Mouse (Mus musculus) stomach, embryonic 16.5 days (tissue): Measurements from ENCODE around the gene Plekhg1. TPM values are rescaled to one million over a fixed set of nuclear protein-coding genes. Genes with fewer than 3 reads are reported as not detected.

Experiments used
- ATAC-seq: fragments of 200-750 bp; cut with Nextera tagmentation; 2 replicates; pipeline ENCODE4 v1.8.0; 2017; ENCODE audit warnings: moderate number of reproducible peaks, moderate TSS enrichment; ENCODE audit not compliant: insufficient read depth, low FRiP score
- H3K27ac ChIP-seq: fragments of 300-500 bp; sonication (generic); 2 replicates; pipeline ENCODE4 v1.5.1; 2014; ENCODE audit warnings: low read length
- H3K27me3 ChIP-seq: fragments of 300-500 bp; sonication (generic); 2 replicates; pipeline ENCODE4 v1.6.1; 2014; ENCODE audit warnings: low read length, control low read depth, mixed read lengths; ENCODE audit not compliant: control insufficient read depth, insufficient read depth
- H3K36me3 ChIP-seq: fragments of 300-500 bp; sonication (generic); 2 replicates; pipeline ENCODE4 v1.6.1; 2014; ENCODE audit warnings: low read length; ENCODE audit not compliant: control insufficient read depth, insufficient read depth
- H3K4me1 ChIP-seq: fragments of 300-500 bp; sonication (generic); 2 replicates; pipeline ENCODE4 v1.6.1; 2014; ENCODE audit warnings: low read length, control low read depth, mixed read lengths; ENCODE audit not compliant: control insufficient read depth, insufficient read depth
- H3K4me2 ChIP-seq: fragments of 300-500 bp; sonication (generic); 2 replicates; pipeline ENCODE4 v1.6.1; 2014; ENCODE audit warnings: low read depth, low read length, mixed read lengths
- H3K4me3 ChIP-seq: fragments of 300-500 bp; sonication (generic); replicated peaks from 2 replicates; pipeline ENCODE4 v1.5.1; 2014; ENCODE audit warnings: mild to moderate bottlenecking, low read length
- H3K9ac ChIP-seq: fragments of 300-500 bp; sonication (generic); 2 replicates; pipeline ENCODE4 v1.6.1; 2014; ENCODE audit warnings: low read length
- H3K9me3 ChIP-seq: fragments of 300-500 bp; sonication (generic); replicated peaks from 2 replicates; pipeline ENCODE4 v1.6.1; 2016; ENCODE audit warnings: low read length, control low read depth; ENCODE audit not compliant: control insufficient read depth
- WGBS: fragments of 180-500 bp; shearing (Covaris S2); extraction: QIAGEN DNeasy Blood & Tissue Kit; methylation state at CpG from one replicate; pipeline ENCODE4 v1.1.7; 2014; 5-methylcytosine and 5-hydroxymethylcytosine counted together
- polyA plus RNA-seq: library from polyadenylated mRNA; unstranded; fragments of >200 nt; fragmentation: Nextera tagmentation; extraction: Ambion mirVana; gene quantifications from 2 replicates; pipeline ENCODE4 v1.2.1, GENCODE M21; 2015

Gene Plekhg1
- polyA plus RNA-seq, 1 experiment from 2014 or later: 14.0 TPM

DNA sequence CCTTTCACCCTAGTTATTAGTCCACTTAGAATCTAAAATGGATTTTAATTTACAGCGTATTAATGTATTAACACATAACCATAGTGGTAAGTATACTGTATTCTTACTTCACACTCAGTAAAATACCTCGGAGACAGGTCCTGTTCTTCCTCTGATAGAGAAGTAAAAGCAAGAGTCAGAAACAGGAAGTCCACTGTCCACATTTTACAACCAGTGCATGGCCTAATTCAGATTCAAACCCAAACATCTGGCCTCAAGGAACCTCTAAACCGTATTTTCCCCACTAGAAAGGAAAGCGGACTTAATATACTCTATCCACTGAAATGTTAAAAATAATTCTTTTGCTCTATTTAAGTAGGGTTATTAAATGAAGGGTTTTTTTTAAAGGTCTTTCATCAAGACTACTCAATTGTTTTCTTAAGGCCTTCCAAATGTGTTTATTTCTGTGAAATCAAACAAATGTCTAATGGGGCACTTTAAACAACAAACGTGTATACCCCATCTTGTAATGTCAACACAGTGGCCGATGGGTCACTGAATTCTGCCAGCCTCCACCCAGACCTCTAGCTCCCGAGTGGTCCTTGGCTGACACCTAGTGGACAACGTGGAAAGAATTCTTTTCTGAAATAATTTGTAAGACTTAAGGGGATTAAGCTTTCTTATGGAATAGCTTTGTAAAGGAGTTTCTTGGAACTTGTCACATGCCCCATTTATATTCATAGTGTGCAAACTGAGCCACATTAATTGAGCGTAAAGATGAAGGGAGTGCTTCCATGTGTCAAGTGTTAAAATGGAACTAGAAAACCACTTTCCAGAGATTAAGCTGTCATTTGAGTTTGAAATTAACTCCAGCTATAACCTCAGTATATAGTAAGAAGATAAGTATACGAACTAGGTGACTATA lies 203.6 kb downstream of the Plekhg1 start:
- no peak for ATAC-seq
- H3K36me3 ChIP-seq: no peaks in the 10 kb centered on the region

DNA sequence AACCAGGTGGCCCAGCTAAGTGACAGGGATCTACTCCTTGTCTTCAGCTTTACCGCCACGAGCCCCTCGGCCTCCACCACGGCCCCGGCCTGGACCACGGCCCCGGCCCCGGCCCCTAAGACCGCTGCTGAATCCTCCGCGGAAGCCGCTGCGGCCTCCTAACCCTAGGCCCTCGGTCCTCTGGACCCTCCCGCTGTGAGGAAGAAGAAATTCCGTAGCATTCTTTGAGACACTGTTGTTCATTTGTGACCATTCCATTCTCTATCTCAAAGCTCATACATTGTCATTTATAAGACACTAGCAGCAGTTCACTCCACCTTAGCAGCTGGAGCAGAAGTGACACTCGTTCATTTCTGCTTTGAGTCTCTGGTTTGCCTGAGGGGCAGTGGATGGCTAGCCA lies 206.7 kb downstream of the Plekhg1 start:
- Histone ChIP-seq H3K9ac (no peak overlapping the region), H3K36me3 (no peaks in the 10 kb centered on the region; the same call in 1 of the 2 replicates), H3K27ac (no peak overlapping the region), H3K9me3 (no peaks in the 10 kb centered on the region), H3K27me3 (no peaks in the 10 kb centered on the region), H3K4me3 (no peak overlapping the region), H3K4me1 (peaks cover 6% of the 10 kb centered on the region; the same call in 1 of the 2 replicates), H3K4me2 (no peak overlapping the region)
- ATAC-seq: no peak
- 93% methylated on average over 17 of the region's 17 CpGs for WGBS

More for the DNA sequence above, 203.6 kb downstream of the Plekhg1 start:
- Histone ChIP-seq H3K27ac (no peak overlapping the region), H3K27me3 (no peaks in the 10 kb centered on the region), H3K4me3 (no peak overlapping the region), H3K4me1 (peaks cover 12% of the 10 kb centered on the region; the same call in 1 of the 2 replicates), H3K9me3 (no peaks in the 10 kb centered on the region), H3K9ac (no peak overlapping the region), H3K4me2 (no peak overlapping the region)
- WGBS: 28% methylated on average over 10 of the region's 10 CpGs

DNA sequence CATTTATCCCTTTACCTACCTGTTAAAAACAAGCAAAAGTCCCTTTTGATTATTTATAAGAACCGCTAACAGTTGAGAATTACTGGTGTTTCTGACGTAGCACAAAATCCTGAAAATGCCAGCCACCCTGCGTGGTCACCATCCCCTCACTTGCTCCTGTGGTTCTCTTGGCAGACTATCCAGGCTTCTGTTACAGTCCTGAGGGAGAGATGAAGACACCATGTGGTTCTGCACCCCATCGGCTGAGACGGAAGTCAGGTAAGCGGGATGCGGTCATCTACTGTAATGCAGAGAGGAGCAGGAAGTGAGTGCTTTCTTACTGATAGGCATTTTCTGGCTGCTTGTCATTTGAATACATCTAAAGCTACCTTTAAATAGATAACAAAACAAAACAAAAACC lies 207.2 kb downstream of the Plekhg1 start:
- H3K9me3 ChIP-seq: no peaks in the 10 kb centered on the region
- 93% methylated on average over 7 of the region's 7 CpGs for WGBS
- H3K4me2 ChIP-seq: no peak overlapping the region
- no peak overlapping the region for H3K27ac ChIP-seq
- no peak for ATAC-seq
- H3K27me3 ChIP-seq: no peaks in the 10 kb centered on the region
- H3K4me1 ChIP-seq: 0 out of 2 replicates have a peak, but pooled peaks cover 3% of the 10 kb centered on the region
- no peak overlapping the region for H3K9ac ChIP-seq
- H3K4me3 ChIP-seq: no peak overlapping the region
- no peaks in the 10 kb centered on the region; the same call in 1 of the 2 replicates for H3K36me3 ChIP-seq

DNA sequence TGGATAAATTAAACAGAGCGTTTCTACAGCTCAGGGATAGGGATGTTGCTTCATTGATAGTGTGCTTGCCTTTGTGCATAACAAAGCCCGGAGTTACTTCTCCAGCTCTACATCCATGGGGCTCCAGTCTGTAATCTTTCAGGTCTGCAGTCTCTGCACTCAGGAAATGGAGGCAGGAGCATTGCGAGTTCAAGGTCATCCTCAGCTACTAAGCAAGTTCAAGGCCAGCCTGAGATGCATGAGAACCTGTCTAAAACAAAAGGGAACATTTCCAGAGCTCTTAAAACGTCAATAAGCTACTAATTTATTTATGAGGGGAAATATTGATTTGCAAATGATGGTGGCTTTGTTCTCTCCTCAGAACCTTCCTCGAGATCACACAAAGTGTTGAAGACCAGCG lies 209.1 kb downstream of the Plekhg1 start:
- H3K27me3 ChIP-seq: no peaks in the 10 kb centered on the region
- 82% methylated on average over 6 of the region's 6 CpGs for WGBS
- H3K9me3 ChIP-seq: no peaks in the 10 kb centered on the region
- H3K27ac ChIP-seq: no peak overlapping the region
- H3K4me2 ChIP-seq: no peak overlapping the region
- no peaks in the 10 kb centered on the region; the same call in 1 of the 2 replicates for H3K36me3 ChIP-seq
- ATAC-seq: no peak
- H3K4me1 ChIP-seq: no peaks in the 10 kb centered on the region
- no peak overlapping the region for H3K4me3 ChIP-seq
- H3K9ac ChIP-seq: no peak overlapping the region

DNA sequence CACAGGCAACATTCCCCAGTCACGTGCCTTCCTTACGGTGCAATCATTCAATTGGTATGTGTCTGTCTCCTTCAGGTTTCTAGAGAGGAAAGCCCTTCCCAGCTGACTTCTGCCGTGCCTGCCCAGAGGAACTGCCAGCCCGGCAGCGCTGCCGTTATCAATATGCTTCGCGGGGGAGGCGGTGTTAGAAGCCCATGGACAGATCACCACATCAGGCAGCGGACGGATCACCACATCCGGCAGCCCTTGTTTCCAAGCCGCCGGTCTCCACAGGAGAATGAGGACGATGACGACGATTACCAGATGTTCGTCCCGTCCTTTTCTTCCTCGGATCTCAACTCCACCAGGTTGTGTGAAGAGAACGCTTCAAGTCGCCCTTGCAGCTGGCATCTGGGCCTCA lies 216.3 kb downstream of the Plekhg1 start:
- Histone ChIP-seq H3K9ac (no peak overlapping the region), H3K4me2 (no peak overlapping the region), H3K4me1 (no peaks in the 10 kb centered on the region), H3K36me3 (peaks cover 5% of the 10 kb centered on the region), H3K27ac (no peak overlapping the region), H3K9me3 (no peaks in the 10 kb centered on the region), H3K4me3 (no peak overlapping the region), H3K27me3 (no peaks in the 10 kb centered on the region)
- 86% methylated on average over 22 of the region's 22 CpGs for WGBS
- no peak for ATAC-seq

DNA sequence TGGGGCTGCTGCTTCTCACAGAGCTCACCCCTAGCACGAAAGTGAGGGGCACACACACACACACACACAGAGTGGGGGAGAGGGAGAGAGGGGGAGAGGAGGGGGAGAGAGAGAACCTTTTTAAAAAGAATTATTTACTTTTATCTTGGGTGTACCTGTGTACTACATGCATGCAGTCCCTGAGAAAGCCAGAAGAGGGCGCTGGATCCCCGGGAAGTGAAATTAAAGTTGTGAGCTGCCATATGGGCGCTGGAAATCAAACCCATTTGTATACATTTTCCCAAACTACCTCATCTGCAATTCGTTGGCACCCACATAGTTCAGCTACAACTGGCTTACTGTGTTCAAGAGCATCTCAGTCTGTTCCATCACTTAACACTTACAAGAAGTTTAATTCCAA lies 218.4 kb downstream of the Plekhg1 start:
- Histone ChIP-seq H3K4me1 (no peaks in the 10 kb centered on the region), H3K27ac (no peak overlapping the region), H3K27me3 (no peaks in the 10 kb centered on the region), H3K9ac (no peak overlapping the region), H3K9me3 (no peaks in the 10 kb centered on the region), H3K36me3 (peaks cover 5% of the 10 kb centered on the region), H3K4me3 (no peak overlapping the region), H3K4me2 (no peak overlapping the region)
- ATAC-seq: no peak
- WGBS: 79% methylated on average over 5 of the region's 5 CpGs

DNA sequence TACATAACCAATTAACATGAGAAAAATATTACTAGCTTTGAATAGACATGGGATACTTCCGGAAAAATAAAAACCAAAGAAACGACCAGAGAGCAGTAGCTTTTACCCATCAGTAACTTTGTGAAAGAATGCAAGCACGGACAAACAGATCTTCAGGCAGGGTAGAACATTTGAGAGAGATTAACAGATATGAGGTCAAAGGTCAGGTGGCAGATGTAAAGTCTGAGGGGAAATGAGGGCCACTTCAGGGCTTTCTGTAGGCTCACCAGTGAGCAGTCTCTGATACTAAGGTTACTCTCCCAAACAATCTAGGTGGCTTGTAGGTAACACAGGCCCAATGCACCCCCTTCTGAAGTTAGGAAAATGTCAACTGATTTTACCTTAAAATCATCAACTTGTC lies 228.9 kb downstream of the Plekhg1 start:
- ATAC-seq: no peak
- Histone ChIP-seq H3K4me3 (no peak overlapping the region), H3K9me3 (no peaks in the 10 kb centered on the region), H3K27me3 (no peaks in the 10 kb centered on the region), H3K9ac (no peak overlapping the region), H3K36me3 (no peaks in the 10 kb centered on the region), H3K4me2 (no peak overlapping the region), H3K27ac (no peak overlapping the region), H3K4me1 (peaks cover 9% of the 10 kb centered on the region; the same call in 1 of the 2 replicates)
- WGBS: 36% methylated on average over 3 of the region's 3 CpGs

DNA sequence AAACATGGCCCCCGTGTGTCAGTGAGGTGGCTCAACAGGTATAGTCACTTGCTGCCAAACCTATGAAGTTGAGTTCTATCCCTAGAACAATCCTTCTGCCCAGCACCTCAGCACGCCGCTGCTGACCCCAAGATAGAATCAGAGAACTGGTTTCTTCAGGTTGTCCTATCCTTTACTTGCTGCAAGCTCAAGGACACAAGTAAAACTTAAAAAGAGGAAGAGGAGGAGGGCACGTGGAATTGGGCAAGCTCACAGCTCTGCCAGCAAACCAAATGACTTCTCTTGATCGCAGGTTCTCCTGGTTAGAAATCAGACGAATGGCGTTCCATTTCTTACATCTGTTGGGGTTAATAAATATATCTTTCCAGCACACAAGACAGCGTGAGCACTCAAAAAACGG lies 232.1 kb downstream of the Plekhg1 start:
- Histone ChIP-seq H3K27ac (no peak overlapping the region), H3K4me3 (peak overlapping the region; percentile 76; the same call in 1 of the 2 replicates), H3K9me3 (no peaks in the 10 kb centered on the region), H3K36me3 (no peaks in the 10 kb centered on the region), H3K27me3 (no peaks in the 10 kb centered on the region), H3K9ac (no peak overlapping the region; the same call in 1 of the 2 replicates), H3K4me2 (peak overlapping the region; percentile 58), H3K4me1 (peaks cover 19% of the 10 kb centered on the region; the same call in 1 of the 2 replicates)
- WGBS: 84% methylated on average over 9 of the region's 9 CpGs
- ATAC-seq: no peak

DNA sequence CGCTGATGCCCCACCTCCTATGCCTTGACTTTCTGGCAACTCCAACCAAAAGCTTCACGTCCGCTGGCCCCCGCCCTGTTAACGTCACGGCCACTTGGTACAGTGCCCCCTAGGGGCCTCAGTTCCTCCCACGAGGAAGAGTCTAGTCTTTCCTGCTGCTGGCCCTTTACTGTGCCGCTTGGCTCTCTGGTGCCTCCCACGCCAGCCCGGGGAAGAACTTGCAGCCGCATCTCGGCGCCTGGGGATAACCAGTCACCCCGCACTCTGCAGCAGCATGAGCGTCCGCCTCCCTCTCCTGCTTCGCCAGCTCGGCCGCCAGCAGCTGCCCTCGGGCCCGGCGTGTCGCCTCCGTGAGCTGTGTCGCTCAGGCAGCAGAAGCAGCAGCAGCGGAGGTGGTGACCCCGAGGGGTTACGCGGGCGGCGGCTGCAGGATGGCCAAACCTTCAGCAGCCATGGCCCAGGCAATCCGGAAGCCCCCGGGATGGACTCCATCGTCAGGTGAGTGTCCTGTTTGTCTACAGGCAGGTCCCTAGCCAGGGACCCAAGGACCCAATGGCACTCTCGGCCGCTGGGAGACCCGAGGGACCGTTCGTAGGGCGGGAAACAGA lies 232.9 kb downstream of the Plekhg1 start, which contains the start of gene Mthfd1l:
Gene Mthfd1l, plus strand, starts transcription at position 138 of the 608 bp plus-strand sequence.
- H3K9ac ChIP-seq: peak within 1 kb of the TSS; percentile 83
- no peaks in the 10 kb centered on the region for H3K27me3 ChIP-seq
- no peaks in the 10 kb centered on the region for H3K9me3 ChIP-seq
- H3K36me3 ChIP-seq: no peaks in the 10 kb centered on the region
- H3K4me1 ChIP-seq: peaks cover 19% of the 10 kb centered on the region; the same call in 1 of the 2 replicates
- H3K4me2 ChIP-seq: peak within 1 kb of the TSS; percentile 58
- ATAC-seq: peak; percentile 86
- WGBS: under 1% methylated on average over 40 of the region's 40 CpGs
- peak within 1 kb of the TSS; percentile 93 for H3K27ac ChIP-seq
- peak within 1 kb of the TSS; percentile 76 for H3K4me3 ChIP-seq
